Mouse (Mus musculus): ENCODE data around the gene Misp. TPM values are rescaled to one million over a fixed set of nuclear protein-coding genes. Genes with fewer than 3 reads are reported as not detected.

Gene Misp
- polyA plus RNA-seq, 1 experiment from 2014 or later = 0.39 TPM

DNA sequence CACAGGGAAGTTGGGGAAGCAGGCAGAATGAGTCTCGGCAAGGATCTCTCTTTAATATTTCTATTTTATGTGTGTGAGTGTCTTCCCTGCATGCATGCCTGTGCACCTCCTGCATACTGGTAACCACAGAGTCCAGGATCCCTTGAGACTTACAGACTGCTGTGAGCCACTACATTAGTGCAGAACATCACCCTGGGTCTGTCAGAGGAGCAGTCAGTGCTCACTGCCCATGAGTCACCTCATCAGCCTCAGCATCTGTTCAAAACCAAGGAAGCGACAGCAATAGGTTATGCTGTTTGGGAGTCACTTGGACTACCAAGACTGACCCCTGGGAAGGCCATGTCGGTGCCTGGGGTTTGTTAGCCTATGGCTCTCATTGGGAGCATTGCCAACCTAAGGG is 21.5 kb downstream of the Misp start:
- H3K4me3 ChIP-seq (ENCODE audit: low read depth, low read length) = no peak overlapping the region
- no peak for DNase-seq (ENCODE audit: low spot score)
- no peak overlapping the region for H3K27ac ChIP-seq (replicated peaks; ENCODE audit: low read depth, low read length)
- no peaks in the 10 kb centered on the region for H3K36me3 ChIP-seq (replicated peaks; ENCODE audit: control insufficient read depth, insufficient read depth, low read depth, low read length)
- no peak overlapping the region for H3K9ac ChIP-seq (replicated peaks; ENCODE audit: low read length)
- no peak for ATAC-seq (replicated peaks; ENCODE audit: insufficient number of reproducible peaks, low FRiP score, low TSS enrichment, low read depth)
- 84% methylated on average over 3 of the region's 3 CpGs for WGBS
- no peaks in the 10 kb centered on the region for H3K9me3 ChIP-seq (replicated peaks; ENCODE audit: control insufficient read depth, low read length)
- no peak overlapping the region; the same call in 1 of the 2 replicates for H3K4me2 ChIP-seq (ENCODE audit: low read depth, low read length)
- H3K27me3 ChIP-seq (ENCODE audit: control insufficient read depth, insufficient read depth, low read length) = no peaks in the 10 kb centered on the region
- H3K4me1 ChIP-seq (ENCODE audit: control insufficient read depth, insufficient read depth, low read length) = no peaks in the 10 kb centered on the region

GRCm38 (mm10) chr10:79843476-79843875 is 22.7 kb downstream of the Misp start:
- Histone ChIP-seq H3K9me3 (replicated peaks; ENCODE audit: control insufficient read depth, low read length) (no peaks in the 10 kb centered on the region), H3K27ac (replicated peaks; ENCODE audit: low read depth, low read length) (no peak overlapping the region), H3K9ac (replicated peaks; ENCODE audit: low read length) (no peak overlapping the region), H3K4me2 (ENCODE audit: low read depth, low read length) (no peak overlapping the region), H3K27me3 (ENCODE audit: control insufficient read depth, insufficient read depth, low read length) (no peaks in the 10 kb centered on the region), H3K36me3 (replicated peaks; ENCODE audit: control insufficient read depth, insufficient read depth, low read depth, low read length) (no peaks in the 10 kb centered on the region), H3K4me1 (ENCODE audit: control insufficient read depth, insufficient read depth, low read length) (no peaks in the 10 kb centered on the region), H3K4me3 (ENCODE audit: low read depth, low read length) (no peak overlapping the region)
- DNase-seq (ENCODE audit: low spot score) (peak; percentile 43), ATAC-seq (replicated peaks; ENCODE audit: insufficient number of reproducible peaks, low FRiP score, low TSS enrichment, low read depth) (no peak)
- WGBS = 83% methylated on average over 6 of the region's 6 CpGs

DNA sequence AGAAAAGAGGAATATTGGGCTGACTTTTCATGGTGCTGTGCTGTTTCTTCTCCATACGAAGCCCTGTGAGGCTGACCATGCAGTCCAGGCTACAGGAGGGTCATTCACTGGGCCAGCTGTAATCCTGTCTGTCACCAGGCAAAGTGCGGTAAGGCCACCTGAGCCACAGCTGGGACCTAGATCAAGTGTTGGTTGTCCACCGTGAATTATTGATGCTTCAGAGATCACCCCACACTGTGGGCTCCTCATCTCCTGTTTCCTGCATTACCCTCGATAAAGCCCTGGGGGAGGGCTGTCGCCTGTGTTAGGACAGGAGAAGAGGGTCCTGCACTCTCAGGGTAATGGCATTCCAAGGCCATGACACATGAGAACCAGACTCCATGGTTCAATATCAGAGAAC is 25.8 kb downstream of the Misp start:
- no peak for ATAC-seq (replicated peaks; ENCODE audit: insufficient number of reproducible peaks, low FRiP score, low TSS enrichment, low read depth)

GRCm38 (mm10) chr10:79849941-79850628 is 29.3 kb downstream of the Misp start:
- ATAC-seq (replicated peaks; ENCODE audit: insufficient number of reproducible peaks, low FRiP score, low TSS enrichment, low read depth) (no peak), DNase-seq (ENCODE audit: low spot score) (no peak)
- Histone ChIP-seq H3K9me3 (replicated peaks; ENCODE audit: control insufficient read depth, low read length) (no peaks in the 10 kb centered on the region), H3K4me2 (ENCODE audit: low read depth, low read length) (no peak overlapping the region), H3K4me1 (ENCODE audit: control insufficient read depth, insufficient read depth, low read length) (peaks cover 16% of the 10 kb centered on the region), H3K27me3 (ENCODE audit: control insufficient read depth, insufficient read depth, low read length) (no peaks in the 10 kb centered on the region), H3K9ac (replicated peaks; ENCODE audit: low read length) (no peak overlapping the region), H3K27ac (replicated peaks; ENCODE audit: low read depth, low read length) (no peak overlapping the region), H3K4me3 (ENCODE audit: low read depth, low read length) (no peak overlapping the region), H3K36me3 (replicated peaks; ENCODE audit: control insufficient read depth, insufficient read depth, low read depth, low read length) (no peaks in the 10 kb centered on the region)
- WGBS = 86% methylated on average over 8 of the region's 8 CpGs

More for the DNA sequence above, 25.8 kb downstream of the Misp start:
- no peaks in the 10 kb centered on the region for H3K9me3 ChIP-seq (replicated peaks; ENCODE audit: control insufficient read depth, low read length)
- no peak overlapping the region for H3K4me3 ChIP-seq (ENCODE audit: low read depth, low read length)
- H3K36me3 ChIP-seq (replicated peaks; ENCODE audit: control insufficient read depth, insufficient read depth, low read depth, low read length) = no peaks in the 10 kb centered on the region
- no peak for DNase-seq (ENCODE audit: low spot score)
- H3K27ac ChIP-seq (replicated peaks; ENCODE audit: low read depth, low read length) = no peak overlapping the region
- no peak overlapping the region for H3K4me2 ChIP-seq (ENCODE audit: low read depth, low read length)
- H3K4me1 ChIP-seq (ENCODE audit: control insufficient read depth, insufficient read depth, low read length) = no peaks in the 10 kb centered on the region; the same call in 1 of the 2 replicates
- H3K9ac ChIP-seq (replicated peaks; ENCODE audit: low read length) = no peak overlapping the region
- no peaks in the 10 kb centered on the region for H3K27me3 ChIP-seq (ENCODE audit: control insufficient read depth, insufficient read depth, low read length)
- WGBS = 65% methylated on average over 5 of the region's 5 CpGs

- H3K9ac ChIP-seq (replicated peaks; ENCODE audit: low read length) = peak overlapping the region; percentile 84; the same call in 1 of the 2 replicates
- DNase-seq (ENCODE audit: low spot score) (no peak), ATAC-seq (replicated peaks; ENCODE audit: insufficient number of reproducible peaks, low FRiP score, low TSS enrichment, low read depth) (no peak)
- peaks cover 20% of the 10 kb centered on the region for H3K4me1 ChIP-seq (ENCODE audit: control insufficient read depth, insufficient read depth, low read length)
- no peaks in the 10 kb centered on the region for H3K27me3 ChIP-seq (ENCODE audit: control insufficient read depth, insufficient read depth, low read length)
- H3K27ac ChIP-seq (replicated peaks; ENCODE audit: low read depth, low read length) = peak overlapping the region; percentile 99
- no peaks in the 10 kb centered on the region; the same call in 1 of the 2 replicates for H3K36me3 ChIP-seq (replicated peaks; ENCODE audit: control insufficient read depth, insufficient read depth, low read depth, low read length)
- 69% methylated on average over 3 of the region's 3 CpGs for WGBS
- H3K9me3 ChIP-seq (replicated peaks; ENCODE audit: control insufficient read depth, low read length) = no peaks in the 10 kb centered on the region
- no peak overlapping the region for H3K4me3 ChIP-seq (ENCODE audit: low read depth, low read length)
- peak overlapping the region; percentile 79 for H3K4me2 ChIP-seq (ENCODE audit: low read depth, low read length)
Measured at GRCm38 (mm10) chr10:79851653-79852052, 30.9 kb downstream of the Misp start.

GRCm38 (mm10) chr10:79852107-79852789 is 31.5 kb downstream of the Misp start:
- peak; percentile 52 for DNase-seq (ENCODE audit: low spot score)
- no peaks in the 10 kb centered on the region for H3K9me3 ChIP-seq (replicated peaks; ENCODE audit: control insufficient read depth, low read length)
- H3K9ac ChIP-seq (replicated peaks; ENCODE audit: low read length) = peak overlapping the region; percentile 84
- ATAC-seq (replicated peaks; ENCODE audit: insufficient number of reproducible peaks, low FRiP score, low TSS enrichment, low read depth) = no peak
- no peaks in the 10 kb centered on the region for H3K27me3 ChIP-seq (ENCODE audit: control insufficient read depth, insufficient read depth, low read length)
- no peaks in the 10 kb centered on the region; the same call in 1 of the 2 replicates for H3K36me3 ChIP-seq (replicated peaks; ENCODE audit: control insufficient read depth, insufficient read depth, low read depth, low read length)
- H3K4me1 ChIP-seq (ENCODE audit: control insufficient read depth, insufficient read depth, low read length) = peaks cover 26% of the 10 kb centered on the region
- peak overlapping the region; percentile 99 for H3K27ac ChIP-seq (replicated peaks; ENCODE audit: low read depth, low read length)
- peak overlapping the region; percentile 100; the same call in 1 of the 2 replicates for H3K4me3 ChIP-seq (ENCODE audit: low read depth, low read length)
- 40% methylated on average over 9 of the region's 9 CpGs for WGBS
- peak overlapping the region; percentile 79 for H3K4me2 ChIP-seq (ENCODE audit: low read depth, low read length)

- Histone ChIP-seq H3K27me3 (ENCODE audit: control insufficient read depth, insufficient read depth, low read length) (no peaks in the 10 kb centered on the region), H3K36me3 (replicated peaks; ENCODE audit: control insufficient read depth, insufficient read depth, low read depth, low read length) (no peaks in the 10 kb centered on the region; the same call in 1 of the 2 replicates), H3K9ac (replicated peaks; ENCODE audit: low read length) (peak overlapping the region; percentile 84), H3K27ac (replicated peaks; ENCODE audit: low read depth, low read length) (peak overlapping the region; percentile 99), H3K4me2 (ENCODE audit: low read depth, low read length) (peak overlapping the region; percentile 79), H3K9me3 (replicated peaks; ENCODE audit: control insufficient read depth, low read length) (no peaks in the 10 kb centered on the region), H3K4me3 (ENCODE audit: low read depth, low read length) (peak overlapping the region; percentile 100), H3K4me1 (ENCODE audit: control insufficient read depth, insufficient read depth, low read length) (peaks cover 31% of the 10 kb centered on the region)
- ATAC-seq (replicated peaks; ENCODE audit: insufficient number of reproducible peaks, low FRiP score, low TSS enrichment, low read depth) (no peak), DNase-seq (ENCODE audit: low spot score) (no peak)
- WGBS = 30% methylated on average over 8 of the region's 8 CpGs
Measured at GRCm38 (mm10) chr10:79852827-79853226, 32.0 kb downstream of the Misp start.

- H3K27me3 ChIP-seq (ENCODE audit: control insufficient read depth, insufficient read depth, low read length) = no peaks in the 10 kb centered on the region
- H3K4me1 ChIP-seq (ENCODE audit: control insufficient read depth, insufficient read depth, low read length) = peaks cover 31% of the 10 kb centered on the region
- H3K4me2 ChIP-seq (ENCODE audit: low read depth, low read length) = peak overlapping the region; percentile 79
- DNase-seq (ENCODE audit: low spot score) = peak; percentile 86
- peak overlapping the region; percentile 100 for H3K4me3 ChIP-seq (ENCODE audit: low read depth, low read length)
- peak; percentile 34; the same call in 1 of the 2 replicates for ATAC-seq (replicated peaks; ENCODE audit: insufficient number of reproducible peaks, low FRiP score, low TSS enrichment, low read depth)
- H3K27ac ChIP-seq (replicated peaks; ENCODE audit: low read depth, low read length) = peak overlapping the region; percentile 99
- no peaks in the 10 kb centered on the region; the same call in 1 of the 2 replicates for H3K36me3 ChIP-seq (replicated peaks; ENCODE audit: control insufficient read depth, insufficient read depth, low read depth, low read length)
- no peaks in the 10 kb centered on the region for H3K9me3 ChIP-seq (replicated peaks; ENCODE audit: control insufficient read depth, low read length)
- peak overlapping the region; percentile 84 for H3K9ac ChIP-seq (replicated peaks; ENCODE audit: low read length)
- 0% methylated on average over 15 of the region's 15 CpGs for WGBS
Measured at GRCm38 (mm10) chr10:79853392-79853791, 32.6 kb downstream of the Misp start.

All from embryonic facial prominence, embryonic 11.5 days (tissue).